Mouse (Mus musculus) forelimb bud, embryonic 11.5 days (tissue): ENCODE measurements around the gene Pih1d2.

Experiments used
- DNase-seq: peaks from one replicate; pipeline ENCODE4 v3.0.0-alpha.2; 2012; ENCODE audit warnings: low read depth, low spot score

Gene Pih1d2

DNA sequence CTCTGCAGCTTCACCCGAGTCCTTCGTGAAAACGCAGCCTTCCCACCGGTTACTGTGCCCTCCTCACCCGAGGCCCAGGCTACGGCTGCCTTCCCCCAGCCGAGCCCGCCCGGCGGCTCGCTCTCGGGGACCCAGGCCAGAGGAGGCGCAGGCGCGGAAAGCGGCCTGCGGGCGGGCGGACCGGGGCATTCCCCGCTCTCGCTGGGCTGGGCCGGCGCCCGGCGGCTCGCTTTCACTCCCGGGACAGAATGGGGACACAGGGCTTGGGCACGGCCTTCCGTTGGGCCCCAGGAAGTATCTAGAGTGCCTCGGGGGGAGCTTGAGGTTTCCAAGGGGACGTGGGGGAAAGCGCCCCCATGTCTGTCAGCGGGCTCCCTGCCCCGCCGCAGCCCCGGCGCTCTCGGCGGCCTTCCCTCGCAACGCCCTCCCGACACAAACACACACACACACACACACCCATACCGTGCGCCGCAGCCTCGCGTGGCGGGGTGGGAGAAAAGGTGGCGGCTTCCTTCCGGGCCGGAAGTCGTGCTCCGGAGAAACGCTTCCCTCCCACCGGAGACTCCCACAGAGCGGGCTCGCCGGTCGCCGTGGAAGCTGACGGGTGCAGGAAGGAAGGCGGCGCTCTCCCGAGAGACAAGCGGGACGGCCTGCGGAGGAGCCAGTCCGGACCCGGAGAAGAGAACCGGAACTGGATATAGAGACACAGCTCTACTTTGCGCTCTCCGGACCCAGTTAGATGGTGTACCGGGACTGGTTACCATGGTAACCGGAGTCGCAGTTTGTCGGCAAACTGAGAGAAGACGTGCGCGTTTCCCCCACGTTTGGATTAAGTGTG lies at the start of gene Pih1d2, which contains the start of gene Nkapd1:
Gene Pih1d2 (plus strand): TSS at position 556 of the 838 bp plus-strand sequence.
Gene Nkapd1 (minus strand): TSS at position 699 of the 838 bp plus-strand sequence.
- DNase-seq, result peak; percentile 93

DNA sequence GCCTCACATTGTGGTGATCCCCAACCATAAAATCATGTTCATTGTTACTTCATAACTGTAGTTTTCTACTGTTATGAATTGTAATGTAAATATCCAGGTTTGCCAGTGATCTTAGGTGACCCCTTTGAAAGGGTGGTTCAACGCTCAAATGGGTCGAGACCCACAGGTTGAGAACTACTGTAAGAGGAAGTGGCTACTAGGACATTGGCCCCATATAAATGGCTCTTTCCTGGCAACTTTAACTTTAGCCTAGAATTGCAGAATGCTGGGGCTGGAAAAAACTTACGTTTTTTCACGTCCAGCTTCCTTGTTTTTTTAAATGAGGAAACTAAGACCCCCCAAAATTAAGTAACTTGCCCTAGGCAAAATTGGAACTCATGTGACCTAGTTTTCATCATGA lies 49.7 kb upstream of the Pih1d2 start:
- DNase-seq, result no peak

DNA sequence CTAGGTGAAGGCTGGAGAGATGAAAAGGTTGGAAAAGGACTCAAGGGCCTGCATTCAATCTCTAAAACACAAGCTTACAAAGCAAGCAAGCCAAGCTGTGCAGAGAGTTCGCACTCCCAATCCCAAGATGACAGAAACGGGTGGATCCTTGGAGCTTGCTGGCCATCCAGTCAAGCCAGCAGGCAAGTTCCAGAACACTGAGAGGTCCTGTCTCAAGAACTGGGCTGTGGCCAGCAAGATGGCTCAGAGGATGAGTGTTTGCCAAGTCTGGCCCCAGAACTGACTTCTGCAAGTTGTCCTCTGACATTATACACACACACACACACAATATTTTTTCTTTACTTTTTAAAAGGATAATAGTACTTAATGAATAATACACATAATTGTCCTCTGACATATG lies 49.2 kb upstream of the Pih1d2 start:
- no peak for DNase-seq

DNA sequence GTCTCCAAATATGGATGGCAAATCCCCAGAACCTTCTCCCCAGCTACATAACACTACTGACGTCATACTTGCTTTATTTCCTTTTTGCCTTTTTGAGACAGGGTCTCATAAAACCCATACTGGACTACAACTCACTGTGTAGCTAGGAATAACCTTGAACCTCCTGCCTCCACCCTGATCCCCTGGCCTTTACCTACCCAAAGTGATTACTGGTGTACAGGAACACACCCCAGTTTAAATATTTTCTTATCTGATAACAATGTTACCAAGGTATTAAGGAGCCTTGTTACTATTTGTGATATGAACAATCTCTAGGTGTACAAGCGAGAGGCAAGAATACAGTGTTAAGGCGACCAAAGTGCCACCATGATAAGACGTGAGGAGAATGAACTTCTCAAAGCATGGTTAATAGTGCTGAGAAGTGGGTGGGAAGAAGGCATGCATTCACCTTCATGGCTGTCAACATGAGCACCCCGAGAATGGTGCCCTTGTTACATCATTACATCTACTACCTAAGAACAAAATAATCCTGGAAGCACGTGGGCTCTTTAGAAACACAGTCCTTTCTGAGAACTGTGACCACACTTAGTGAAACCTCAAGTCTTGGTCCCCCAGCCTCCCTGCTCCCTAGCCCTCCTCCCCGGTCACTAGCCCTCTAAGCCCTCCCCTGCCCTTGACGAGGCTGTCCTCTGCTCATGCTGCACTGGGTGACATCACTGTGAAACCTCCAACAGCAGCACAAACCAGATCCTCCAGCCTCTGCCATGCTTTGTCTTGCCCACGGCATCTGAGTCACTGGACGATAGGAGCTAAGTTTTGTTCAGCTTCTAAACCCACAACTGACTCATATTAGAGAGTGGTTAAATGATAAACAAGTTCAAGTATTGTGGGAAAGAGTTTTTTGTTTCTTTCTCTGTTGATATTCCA lies 47.3 kb upstream of the Pih1d2 start:
- no peak for DNase-seq

DNA sequence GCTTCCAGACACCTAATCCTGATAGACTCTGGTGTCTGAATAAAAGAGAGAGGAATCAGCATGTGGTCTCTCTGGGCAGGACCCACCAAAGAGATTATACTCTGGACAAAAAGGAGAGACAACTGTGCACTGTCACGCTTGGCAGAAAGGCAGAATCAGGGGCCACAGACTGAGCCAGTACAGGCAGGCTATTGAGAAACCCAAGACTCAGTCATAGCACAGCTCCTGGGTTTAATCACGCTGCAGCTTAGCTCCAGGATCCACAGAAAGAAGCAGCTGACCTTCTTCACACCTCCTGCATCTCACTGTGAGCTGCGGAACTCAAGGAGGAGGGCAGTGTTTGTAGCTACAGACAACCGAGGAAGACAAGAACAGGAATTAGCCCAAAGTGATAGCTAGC lies 36.8 kb upstream of the Pih1d2 start:
- DNase-seq, result no peak

DNA sequence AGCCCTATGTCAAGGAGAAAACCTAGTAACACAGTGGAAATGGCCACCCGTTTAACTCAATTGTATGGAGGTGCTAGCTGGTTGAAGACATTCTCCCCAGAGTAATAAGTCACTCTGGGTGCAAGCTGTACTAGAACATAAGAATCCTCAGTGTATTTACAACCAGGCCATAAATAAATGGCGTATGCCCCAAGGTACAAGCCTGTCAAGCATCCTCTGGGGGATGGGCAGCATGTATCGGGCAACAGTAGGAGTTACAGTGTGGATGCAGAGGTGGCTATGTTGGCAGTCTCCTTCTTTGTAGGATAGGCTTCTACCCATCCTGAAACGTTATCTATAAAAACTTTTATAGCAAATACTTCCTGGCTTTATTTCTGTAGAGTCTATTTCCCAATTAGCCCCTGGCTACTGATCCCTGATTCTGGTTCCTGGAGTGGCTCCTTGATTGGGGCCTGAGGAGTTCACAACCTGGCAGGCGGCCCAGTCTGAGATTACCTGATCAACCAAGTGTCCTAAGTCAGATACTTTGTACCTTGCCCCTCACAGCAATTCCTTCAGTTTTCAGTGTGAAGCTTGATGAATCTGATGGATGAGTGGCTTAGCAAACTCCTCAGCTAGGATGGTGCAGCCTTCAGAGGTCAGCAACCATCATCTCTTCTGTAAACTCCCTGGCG lies 31.8 kb upstream of the Pih1d2 start:
- DNase-seq, result no peak

DNA sequence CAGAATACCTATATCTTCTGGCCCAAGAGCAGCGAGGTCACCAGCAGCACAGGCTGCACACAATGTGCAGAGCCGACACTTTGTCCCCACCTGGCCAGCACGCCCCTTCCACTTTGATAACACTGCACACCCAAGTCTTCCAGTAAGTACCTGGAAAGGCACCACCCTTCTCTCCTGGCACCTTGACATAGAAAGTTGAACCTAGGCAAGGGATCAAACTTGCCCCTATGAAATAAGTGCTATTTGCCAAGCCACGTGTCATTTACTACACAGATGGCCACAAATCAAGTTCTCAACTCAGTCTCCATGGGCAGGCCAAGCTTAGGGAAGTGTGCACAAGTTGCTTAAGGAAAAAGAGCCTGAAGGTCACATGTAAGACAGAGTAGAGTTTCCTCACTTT lies 30.2 kb upstream of the Pih1d2 start:
- no peak for DNase-seq

DNA sequence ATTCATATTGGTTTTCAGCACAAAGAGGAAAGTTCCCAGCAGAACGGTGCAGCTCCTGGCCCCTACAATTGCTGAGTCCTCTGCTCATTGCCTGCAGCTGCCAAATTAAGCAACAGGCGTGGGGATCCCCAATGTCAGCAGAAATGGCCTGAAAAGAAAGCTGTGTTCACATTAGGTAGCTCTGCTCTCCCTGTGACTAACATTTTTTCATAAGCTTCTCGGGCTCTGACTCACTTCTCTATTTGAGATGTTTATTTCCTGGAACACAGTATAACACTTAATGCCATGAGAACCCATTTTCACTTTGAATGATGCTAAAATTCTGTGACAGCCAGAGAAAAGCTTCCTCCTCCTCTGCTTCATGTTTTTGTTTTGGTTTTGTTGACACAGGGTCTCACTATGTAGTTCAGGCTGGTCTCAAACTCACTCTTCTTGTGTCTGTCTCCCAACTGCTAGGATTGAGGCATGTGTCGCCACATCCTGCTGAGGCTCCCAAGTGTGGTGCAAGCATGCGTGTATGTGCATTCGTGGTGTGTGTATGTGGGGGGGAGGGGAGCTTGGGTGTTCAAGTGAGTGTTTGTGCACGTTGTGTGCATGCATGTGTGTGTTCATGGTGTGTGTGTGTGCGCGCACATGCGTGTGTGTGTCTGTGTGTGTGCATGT lies 26.1 kb upstream of the Pih1d2 start:
- no peak for DNase-seq

DNA sequence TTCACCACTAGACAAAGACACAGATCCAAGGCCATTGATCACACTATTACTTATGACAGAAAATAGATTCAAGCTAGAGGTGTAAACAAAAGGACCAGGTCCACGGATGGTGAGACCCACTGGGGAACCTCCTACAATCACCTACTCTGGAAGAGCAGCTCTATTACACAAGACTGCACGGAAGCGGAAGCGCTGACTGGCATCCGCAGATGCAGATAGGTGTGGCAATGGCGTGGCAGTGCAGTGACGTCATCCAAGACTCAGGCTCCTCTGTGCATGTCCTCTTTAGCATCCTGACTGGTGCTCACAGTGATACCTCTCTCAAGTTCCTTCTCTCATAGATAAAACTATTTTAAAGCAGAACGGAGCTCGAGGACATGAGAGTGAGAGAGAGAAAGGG lies 24.2 kb upstream of the Pih1d2 start:
- no peak for DNase-seq

DNA sequence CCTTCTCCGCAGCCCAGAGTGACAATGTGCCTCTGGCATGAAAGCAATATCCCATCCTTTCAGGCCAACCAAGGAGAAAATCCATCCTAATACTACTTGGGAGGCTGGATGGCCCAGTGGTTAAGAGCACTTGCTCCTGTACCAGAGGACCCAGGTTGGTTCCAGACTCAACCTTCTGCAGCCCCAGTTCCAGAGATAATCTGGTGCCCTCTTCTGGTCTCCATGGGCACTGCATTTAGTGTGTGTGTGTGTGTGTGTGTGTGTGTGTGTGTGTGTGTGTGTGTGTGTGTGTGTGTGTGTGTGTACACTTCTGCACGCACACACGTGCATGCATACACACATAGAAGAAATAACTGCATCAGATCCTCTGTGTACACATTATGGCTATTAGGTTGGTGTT lies 23.6 kb upstream of the Pih1d2 start:
- peak; percentile 28 for DNase-seq

DNA sequence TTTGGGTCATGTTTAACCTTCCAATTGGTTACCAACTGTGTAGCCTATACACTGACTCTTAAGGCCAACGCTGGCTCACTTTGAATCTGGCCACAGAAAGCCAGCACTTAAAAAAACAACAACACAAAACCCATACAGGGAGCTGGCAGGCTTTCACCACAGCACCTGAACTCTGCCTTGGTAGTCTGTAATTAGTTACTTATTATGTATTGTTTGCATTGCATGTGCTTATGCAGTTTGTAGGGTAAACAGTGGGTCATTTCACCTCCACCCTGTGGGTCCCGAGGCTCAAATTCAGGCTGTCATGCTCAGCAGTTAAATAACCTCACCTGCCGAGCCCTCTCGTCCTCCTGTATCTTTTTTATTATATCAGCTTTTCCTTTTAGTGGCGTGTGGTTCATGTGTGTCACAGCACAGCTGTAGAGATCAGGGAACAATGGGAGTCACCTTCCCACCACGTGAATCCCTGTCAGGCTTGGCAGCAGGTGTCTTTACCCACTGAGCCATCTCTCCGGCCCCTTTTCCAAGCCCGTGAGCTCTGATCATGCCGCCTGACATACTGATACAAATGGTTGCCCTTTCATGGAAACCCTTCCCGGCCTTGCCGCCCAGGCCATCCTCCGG lies 22.2 kb upstream of the Pih1d2 start:
- no peak for DNase-seq

DNA sequence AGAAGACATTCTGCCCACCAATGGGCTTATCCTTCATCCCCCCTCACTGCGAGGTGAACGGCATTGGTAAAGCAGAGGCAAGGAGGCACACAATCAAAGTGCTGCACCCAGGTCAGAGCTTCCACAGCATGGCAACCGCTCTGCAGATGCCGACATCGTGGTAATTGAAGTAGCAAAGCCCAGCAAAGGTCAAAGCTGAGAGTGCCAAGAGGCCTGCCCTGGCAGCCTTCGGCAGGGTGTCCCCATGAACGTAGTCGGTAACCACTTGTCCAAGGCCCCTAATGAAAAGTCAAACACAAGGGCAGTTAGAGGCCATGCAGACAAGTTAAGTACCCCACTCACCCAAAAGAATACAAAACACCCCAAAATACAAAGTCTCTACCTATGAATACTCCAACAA lies 20.1 kb upstream of the Pih1d2 start:
- DNase-seq, result no peak

DNA sequence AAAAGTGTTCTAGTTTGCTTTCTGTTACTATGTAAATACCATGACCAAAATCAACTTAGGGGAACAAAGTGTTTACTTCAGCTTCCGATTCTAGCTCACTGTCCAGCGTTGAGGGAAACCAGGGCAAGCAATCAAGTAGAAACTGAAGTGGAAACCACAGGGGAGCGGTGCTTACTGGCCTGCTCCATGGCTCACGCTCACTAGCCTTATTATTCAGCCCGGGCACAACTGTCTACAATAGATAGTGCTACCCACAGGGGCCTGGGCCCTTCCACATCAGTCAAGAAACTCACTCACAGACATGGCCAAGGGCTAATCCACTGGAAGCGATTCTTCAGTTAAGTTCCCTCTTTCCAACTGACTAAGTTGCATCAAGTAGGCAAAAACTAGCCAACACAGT lies 15.6 kb upstream of the Pih1d2 start:
- DNase-seq, result no peak

DNA sequence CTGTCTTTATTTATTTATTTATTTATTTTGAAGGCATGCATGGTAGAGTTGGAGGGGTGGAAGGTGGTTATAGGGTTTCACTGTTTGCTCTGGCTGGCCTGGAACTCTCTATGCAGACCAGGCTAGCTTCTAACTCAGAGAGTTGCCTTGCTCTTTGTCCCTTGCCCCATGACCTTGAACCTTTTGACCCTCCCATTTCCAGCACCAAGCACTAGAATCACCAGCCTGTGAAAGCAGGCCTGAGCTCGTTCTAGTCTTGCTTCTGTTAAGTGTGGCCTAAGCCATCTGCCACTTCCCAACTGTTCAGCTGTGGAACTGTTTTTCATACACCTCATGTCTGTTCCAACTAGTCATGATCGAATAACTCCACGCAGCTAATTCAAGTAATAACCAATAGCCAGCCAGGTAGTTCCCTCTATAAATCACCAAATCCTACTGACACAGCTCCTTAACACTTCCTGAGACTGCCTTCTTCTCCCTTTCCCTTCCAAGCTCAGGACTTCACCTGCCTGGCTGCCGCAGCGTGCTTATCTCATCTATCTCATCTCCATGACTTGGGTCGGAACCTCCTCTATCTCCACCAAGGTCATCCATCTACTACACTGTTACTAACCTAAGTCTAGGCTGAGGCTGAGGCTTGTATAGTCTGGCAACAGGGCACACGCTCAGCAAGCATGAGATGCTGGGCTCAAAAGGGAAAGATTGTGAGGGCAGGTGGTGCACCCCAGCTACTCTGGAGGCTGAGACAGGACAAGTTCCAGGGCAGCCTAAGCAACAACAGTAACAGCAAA lies 14.9 kb upstream of the Pih1d2 start:
- DNase-seq, result no peak

DNA sequence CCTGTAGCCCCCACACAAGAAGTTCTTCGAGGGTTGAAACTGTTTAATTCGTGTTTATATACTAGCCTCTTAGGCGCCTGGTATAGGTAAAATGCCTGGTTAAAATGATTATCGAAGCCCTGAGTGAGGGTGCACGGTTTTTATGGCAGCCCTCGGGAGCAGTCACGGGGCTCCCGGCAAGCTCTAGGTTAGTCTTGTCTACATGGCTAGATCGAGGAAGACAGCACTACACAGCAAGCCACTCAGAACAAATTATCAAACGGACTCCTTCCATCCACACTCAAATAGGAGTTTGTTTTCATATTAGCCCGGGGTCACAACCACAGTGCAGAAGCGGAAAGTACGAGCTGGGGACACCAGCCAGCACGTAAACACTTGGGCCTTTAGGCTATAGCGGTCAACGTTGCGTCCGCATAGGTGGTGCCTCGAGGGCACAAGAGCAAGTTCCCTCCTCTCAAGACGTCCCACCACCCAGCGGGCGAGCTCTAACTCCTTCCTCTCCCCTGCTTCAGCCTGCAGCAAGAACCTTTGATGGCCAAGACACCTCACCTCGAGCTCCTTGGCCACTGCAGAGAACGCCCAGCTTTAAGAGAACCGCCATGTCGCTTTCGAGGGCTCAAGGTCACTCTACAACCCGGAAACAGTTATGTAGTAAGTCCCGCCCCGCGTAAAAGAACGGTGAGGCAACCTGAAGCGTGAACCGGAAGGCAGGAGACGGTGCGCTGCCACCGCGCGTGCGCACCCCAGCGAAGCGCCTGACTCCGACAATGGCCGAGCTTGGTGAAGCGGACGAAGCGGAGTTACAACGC lies 13.7 kb upstream of the Pih1d2 start, which contains the start of the genes Sdhd and Timm8b:
Gene Sdhd (minus strand): TSS at position 624 of the 809 bp plus-strand sequence.
Gene Timm8b (plus strand): TSS at position 722 of the 809 bp plus-strand sequence.
- DNase-seq, result peak; percentile 96

DNA sequence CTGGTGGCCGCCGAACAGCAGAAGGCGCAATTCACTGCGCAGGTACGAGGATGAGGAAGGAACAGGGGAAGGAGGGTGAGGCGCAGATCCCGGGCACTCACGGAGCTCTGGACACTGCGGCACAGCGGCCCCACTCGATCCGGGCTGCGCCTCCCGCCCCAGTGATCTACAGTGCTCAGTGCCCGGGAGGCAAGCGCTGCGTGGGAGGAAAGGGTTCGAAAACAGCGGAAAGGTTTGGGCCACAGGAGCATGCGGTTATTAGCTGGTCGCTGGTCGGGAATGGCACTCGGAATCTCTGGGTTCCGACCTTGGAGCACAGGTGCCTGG lies 13.2 kb upstream of the Pih1d2 start:
- no peak for DNase-seq

DNA sequence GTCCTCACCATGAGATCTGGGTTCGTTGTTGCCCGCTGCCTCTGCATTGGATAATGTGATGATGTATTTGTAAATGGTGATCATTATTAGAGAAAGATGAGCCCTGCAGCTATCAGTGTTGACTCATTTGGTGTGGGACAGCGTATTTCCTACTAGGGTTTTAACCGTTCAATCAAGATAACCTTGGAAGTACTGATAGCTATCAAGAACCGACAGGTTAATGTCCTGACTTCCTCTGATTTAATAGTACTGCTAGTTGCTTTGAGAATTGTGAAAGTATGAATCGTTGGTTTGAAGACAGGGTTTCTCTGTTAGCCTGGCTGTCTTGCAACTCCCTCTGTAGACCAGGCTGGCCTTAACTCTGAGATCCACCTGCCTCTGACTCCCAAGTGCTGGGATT lies 12.8 kb upstream of the Pih1d2 start:
- no peak for DNase-seq

DNA sequence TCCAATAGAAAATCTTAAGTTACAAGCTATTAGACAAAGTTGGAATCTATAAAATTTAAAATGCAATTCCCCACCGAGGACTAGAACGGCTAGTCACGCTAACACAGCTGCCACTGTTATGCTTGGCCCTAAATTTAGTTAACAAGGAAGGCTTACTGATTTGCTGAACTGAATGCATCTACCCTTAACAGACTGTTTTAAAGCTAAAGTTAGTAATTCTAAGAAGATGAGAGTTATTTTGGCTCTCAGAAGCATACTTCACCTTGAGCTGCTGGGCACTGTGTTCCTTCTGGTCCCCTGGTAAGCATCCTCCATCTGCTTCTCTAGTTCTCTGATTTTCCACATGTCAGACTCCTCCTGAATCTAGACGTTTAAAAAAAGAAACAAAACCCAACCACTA lies 5.0 kb upstream of the Pih1d2 start:
- DNase-seq, result no peak

DNA sequence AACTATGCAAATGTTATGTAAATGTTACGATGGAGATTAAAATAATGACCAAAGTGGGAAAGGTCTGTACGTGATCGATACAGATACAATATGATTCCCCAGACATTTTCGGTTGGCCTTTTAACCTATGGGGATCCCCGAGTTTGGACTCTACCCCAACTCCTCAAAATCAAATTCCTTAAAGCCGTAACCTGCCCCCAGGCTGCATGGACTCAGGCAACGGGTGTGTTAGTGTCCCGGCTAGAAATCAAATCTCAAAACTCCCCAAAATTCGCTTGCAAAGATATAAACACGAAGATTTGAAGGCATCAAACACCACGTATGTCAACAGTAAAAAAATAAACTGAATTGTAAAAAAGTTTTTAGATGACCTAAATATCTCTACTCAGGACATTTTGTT lies 960 bp upstream of the Pih1d2 start:
- DNase-seq, result no peak
